Mouse (Mus musculus) G1E (cell line): Measurements from ENCODE around the gene Specc1l. TPM values are rescaled to one million over a fixed set of nuclear protein-coding genes. Genes with fewer than 3 reads are reported as not detected.

Source experiments
- ATAC-seq: 2 replicates; pipeline ENCODE4 v1.8.0; 2016; ENCODE audit warnings: mild to moderate bottlenecking; ENCODE audit not compliant: insufficient number of reproducible peaks, poor library complexity, low FRiP score, severe bottlenecking; ENCODE audit errors: extremely low read depth
- DNase-seq: peaks from one replicate; pipeline ENCODE4 v3.0.0; 2012; ENCODE audit warnings: low spot score
- H3K27me3 ChIP-seq: 2 replicates; pipeline ENCODE4 v1.6.1; 2012; ENCODE audit warnings: mild to moderate bottlenecking, low read length, inconsistent platforms; ENCODE audit not compliant: insufficient read depth
- H3K36me3 ChIP-seq: replicated peaks from 2 replicates; pipeline ENCODE3; 2012; ENCODE audit warnings: mild to moderate bottlenecking, inconsistent platforms
- H3K4me1 ChIP-seq: 2 replicates; pipeline ENCODE4 v1.6.1; 2012; ENCODE audit warnings: low read depth, low read length, inconsistent platforms, mixed read lengths; ENCODE audit not compliant: insufficient read depth
- H3K4me3 ChIP-seq: 2 replicates; pipeline ENCODE4 v1.5.1; 2012; ENCODE audit warnings: low read depth, mild to moderate bottlenecking, inconsistent platforms, low read length, moderate library complexity, mixed read lengths
- H3K9me3 ChIP-seq: replicated peaks from 2 replicates; pipeline ENCODE4 v1.6.1; 2012; ENCODE audit warnings: inconsistent platforms
- CTCF ChIP-seq: IDR thresholded peaks from 2 replicates; pipeline ENCODE4 v1.5.1; 2012; ENCODE audit warnings: low read depth, low read length, inconsistent platforms, mixed read lengths
- GATA1 ChIP-seq: IDR thresholded peaks from 2 replicates; pipeline ENCODE4 v1.6.1; 2012; ENCODE audit warnings: borderline replicate concordance, low read length, inconsistent platforms, mixed read lengths
- GATA2 ChIP-seq: IDR thresholded peaks from 2 replicates; pipeline ENCODE4 v1.6.1; 2012; ENCODE audit warnings: low read depth, low read length, inconsistent platforms, borderline replicate concordance
- POLR2AphosphoS5 ChIP-seq: IDR thresholded peaks from 2 replicates; pipeline ENCODE4 v1.6.1; 2012; ENCODE audit warnings: low read depth, low read length, inconsistent platforms; ENCODE audit not compliant: insufficient replicate concordance
- TAL1 ChIP-seq: conservative IDR thresholded peaks from 2 replicates; pipeline ENCODE4 v1.6.1; 2012; ENCODE audit warnings: low read depth, low read length, inconsistent platforms, mixed read lengths
- polyA plus RNA-seq: library from polyadenylated mRNA; stranded (reverse); fragments of >175 nt; gene quantifications from 2 replicates; pipeline ENCODE4 v1.2.3, GENCODE M21; 2012
- total RNA-seq, 2 experiments: library from RNA; stranded (forward) in 1 of 2; stranded (reverse) in 1 of 2; fragments of 200-1000 nt in 1 of 2; fragments of >200 nt in 1 of 2; fragmentation: Nextera tagmentation in 1 of 2; gene quantifications; 2 replicates each; pipeline ENCODE4 v1.2.3; 2014 to 2017

Gene Specc1l
- total and polyA plus RNA-seq, 3 experiments = 6.6 to 31.1 (median 24.2) TPM

DNA sequence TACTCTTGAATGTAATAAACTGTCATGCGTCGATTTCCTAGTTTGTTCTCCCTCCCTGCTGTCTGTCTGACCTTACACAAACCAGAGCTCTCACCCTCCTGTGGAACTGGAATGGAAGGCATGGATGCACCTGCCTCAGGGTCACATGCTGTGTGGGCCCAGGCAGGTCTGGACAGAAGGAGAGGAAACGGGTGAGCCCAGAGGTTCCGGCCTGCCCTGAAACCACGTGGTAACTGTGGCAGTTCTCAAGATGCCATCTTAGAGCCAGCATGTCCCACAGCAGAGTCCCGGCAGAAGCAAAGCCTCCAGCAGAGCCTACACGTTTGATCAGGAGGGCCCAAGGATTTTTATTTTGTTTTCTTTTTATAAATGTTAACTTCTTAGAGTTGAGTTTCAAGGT, 100.5 kb downstream of the Specc1l start:
- Histone ChIP-seq H3K27me3 (peaks cover under 1% of the 10 kb centered on the region; the same call in 1 of the 2 replicates), H3K4me3 (no peak overlapping the region), H3K9me3 (no peaks in the 10 kb centered on the region; the same call in 1 of the 2 replicates), H3K36me3 (peaks cover 59% of the 10 kb centered on the region), H3K4me1 (no peaks in the 10 kb centered on the region)
- no peak for ATAC-seq
- TF ChIP-seq POLR2AphosphoS5 = no peak
- TF ChIP-seq GATA2 = no peak
- TF ChIP-seq CTCF = no peak
- TF ChIP-seq TAL1 = no peak
- no peak for TF ChIP-seq GATA1
- no peak for DNase-seq

DNA sequence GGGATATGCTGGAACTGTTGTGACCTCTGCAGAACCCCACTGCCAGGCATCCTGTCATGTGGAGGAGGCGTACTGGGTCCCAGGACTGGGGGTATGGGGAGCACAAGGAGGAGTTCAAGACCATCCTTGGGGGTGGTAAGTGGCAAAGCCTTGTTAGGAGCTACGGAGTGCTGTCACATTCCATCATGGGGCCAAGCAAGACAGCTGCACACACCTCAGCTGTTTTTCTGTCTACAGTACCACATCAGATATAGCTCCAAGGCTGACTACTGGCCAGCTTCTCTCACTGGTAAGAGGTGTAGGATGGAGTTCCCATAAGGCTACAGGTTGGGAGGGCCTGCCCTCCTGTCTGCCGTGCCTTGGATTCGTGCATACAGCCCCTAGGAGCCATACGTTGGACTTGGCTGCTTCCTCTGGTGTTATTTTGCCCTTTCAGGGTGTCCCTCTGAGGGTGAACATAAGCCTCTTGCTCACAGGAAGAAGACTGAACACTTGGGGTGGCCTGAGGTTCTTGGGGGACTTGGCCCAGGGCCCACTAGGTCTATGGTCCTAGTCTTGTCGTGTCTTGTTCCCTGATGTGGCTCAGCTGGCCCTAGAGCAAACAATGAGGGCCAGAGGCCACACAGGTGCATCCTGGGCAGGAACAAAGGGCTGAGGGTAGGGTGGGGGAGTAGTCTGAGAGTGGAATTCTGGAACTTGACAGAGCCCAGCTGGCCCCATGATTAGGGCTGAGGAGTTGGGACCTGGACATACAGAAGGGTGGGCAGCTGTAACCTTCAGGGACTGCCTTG, 102.5 kb downstream of the Specc1l start:
- DNase-seq (no peak), ATAC-seq (no peak)
- Histone ChIP-seq H3K36me3 (peaks cover 38% of the 10 kb centered on the region), H3K4me3 (no peak overlapping the region), H3K27me3 (peaks cover 9% of the 10 kb centered on the region; the same call in 1 of the 2 replicates), H3K4me1 (no peaks in the 10 kb centered on the region), H3K9me3 (no peaks in the 10 kb centered on the region; the same call in 1 of the 2 replicates)
- TF ChIP-seq TAL1 = no peak
- TF ChIP-seq POLR2AphosphoS5 = no peak
- no peak for TF ChIP-seq GATA2
- TF ChIP-seq CTCF = no peak
- no peak for TF ChIP-seq GATA1

DNA sequence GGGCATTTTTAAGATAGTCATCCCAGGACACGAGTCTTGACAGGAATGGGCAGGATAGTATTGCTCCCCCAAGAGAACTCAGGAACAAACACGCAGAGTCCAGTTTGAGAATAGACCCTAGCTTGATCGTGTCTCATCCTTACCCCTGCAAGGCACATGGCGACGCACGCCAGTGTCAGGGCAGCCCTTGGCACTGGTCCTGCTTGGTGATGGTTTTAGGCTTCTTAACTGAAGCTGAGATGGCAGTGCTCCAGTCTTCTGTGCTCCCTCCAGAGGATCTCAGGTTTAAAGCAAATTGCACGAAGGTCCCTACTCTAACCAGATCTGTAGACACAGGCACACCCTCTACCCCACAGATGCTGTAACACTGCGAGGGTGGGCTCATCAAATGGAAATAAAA, 103.9 kb downstream of the Specc1l start:
- Histone ChIP-seq H3K4me3 (no peak overlapping the region), H3K27me3 (peaks cover 20% of the 10 kb centered on the region), H3K9me3 (no peaks in the 10 kb centered on the region; the same call in 1 of the 2 replicates), H3K36me3 (peaks cover 25% of the 10 kb centered on the region), H3K4me1 (no peaks in the 10 kb centered on the region)
- TF ChIP-seq CTCF = no peak
- TF ChIP-seq GATA2 = no peak
- no peak for TF ChIP-seq TAL1
- TF ChIP-seq POLR2AphosphoS5 = no peak
- DNase-seq (no peak), ATAC-seq (no peak)

DNA sequence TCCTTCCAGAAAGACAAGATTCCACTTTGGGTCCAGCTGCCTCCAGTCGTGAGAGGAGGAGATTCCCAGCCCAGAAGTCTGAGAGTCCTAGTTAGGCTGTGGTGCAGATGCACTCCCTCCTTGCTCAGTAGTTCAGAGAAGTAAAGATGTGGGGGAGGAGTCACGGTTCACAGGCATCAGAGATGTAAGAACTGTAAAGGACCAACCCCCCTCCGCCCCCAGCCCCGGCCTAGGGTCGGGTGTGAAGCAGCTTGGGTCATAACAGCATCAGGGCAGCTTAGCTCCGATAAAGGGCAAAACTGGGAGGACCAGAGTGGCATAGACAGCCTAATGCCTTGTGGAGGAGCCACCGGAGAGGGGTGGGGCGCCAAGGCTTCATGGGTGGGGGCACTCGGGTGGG, 104.6 kb downstream of the Specc1l start:
- DNase-seq = no peak

DNA sequence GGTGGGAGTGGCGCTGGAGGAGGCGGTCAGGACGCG, 104.8 kb downstream of the Specc1l start, which contains the start of gene Adora2a:
TSS of gene Adora2a (plus strand) at position 6 of the 36 bp plus-strand sequence.
- Histone ChIP-seq H3K4me1 (no peaks in the 10 kb centered on the region), H3K9me3 (no peaks in the 10 kb centered on the region; the same call in 1 of the 2 replicates), H3K4me3 (no peak within 1 kb of the TSS), H3K27me3 (peaks cover 20% of the 10 kb centered on the region), H3K36me3 (peaks cover 15% of the 10 kb centered on the region)
- DNase-seq = no peak
- TF ChIP-seq TAL1 (no peak), POLR2AphosphoS5 (no peak), GATA2 (no peak), CTCF (no peak)
- ATAC-seq = no peak

More for the DNA sequence above, 104.6 kb downstream of the Specc1l start:
- H3K27me3 ChIP-seq = peaks cover 20% of the 10 kb centered on the region
- H3K4me3 ChIP-seq = no peak overlapping the region
- no peaks in the 10 kb centered on the region for H3K4me1 ChIP-seq
- TF ChIP-seq TAL1 = no peak
- ATAC-seq = no peak
- H3K9me3 ChIP-seq = no peaks in the 10 kb centered on the region; the same call in 1 of the 2 replicates
- H3K36me3 ChIP-seq = peaks cover 18% of the 10 kb centered on the region

DNA sequence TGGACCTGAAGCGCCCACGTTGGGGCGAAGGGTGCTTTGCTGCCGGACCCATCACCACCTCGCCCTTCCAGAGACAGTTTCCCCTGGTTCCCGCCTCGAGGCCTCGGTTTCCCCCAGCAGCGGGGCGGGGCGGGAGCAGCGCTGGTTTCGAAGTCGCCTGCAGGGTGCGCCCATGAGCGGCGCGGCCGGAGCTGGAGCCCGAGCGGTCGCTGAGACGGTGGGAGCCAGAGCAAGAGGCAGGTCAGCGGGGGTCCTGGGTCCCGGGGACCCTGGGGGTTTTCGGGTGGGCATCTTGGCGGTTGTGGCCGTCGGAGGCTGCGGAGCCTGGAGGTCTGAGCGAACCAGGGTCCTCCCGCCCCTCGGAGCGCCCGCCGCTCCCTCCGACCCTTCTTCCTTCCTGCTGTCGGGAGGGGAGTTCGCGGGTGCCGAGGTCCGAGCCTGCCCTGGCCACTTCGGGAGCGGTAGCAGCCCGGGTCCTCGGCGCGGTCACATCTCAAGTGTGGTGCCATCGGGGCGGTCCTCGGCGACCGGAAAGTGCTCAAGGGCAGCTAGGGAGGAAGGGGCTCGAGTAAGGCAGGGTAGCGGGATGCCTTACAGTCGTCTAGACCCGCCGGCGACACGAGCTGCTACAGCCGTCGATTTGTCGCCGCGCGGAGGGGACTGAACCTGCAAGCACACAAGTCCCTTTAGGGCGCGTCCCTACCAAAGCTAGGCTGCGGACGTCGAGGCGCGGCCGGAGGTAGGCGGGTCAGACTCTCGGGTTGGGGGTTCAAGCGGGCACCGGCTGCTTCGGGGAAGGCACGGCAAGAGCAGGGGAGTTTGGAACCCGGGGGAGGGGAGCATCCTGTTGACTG, 105.3 kb downstream of the Specc1l start:
- Histone ChIP-seq H3K27me3 (peaks cover 20% of the 10 kb centered on the region), H3K4me1 (no peaks in the 10 kb centered on the region), H3K4me3 (no peak overlapping the region), H3K36me3 (peaks cover 11% of the 10 kb centered on the region), H3K9me3 (no peaks in the 10 kb centered on the region; the same call in 1 of the 2 replicates)
- ATAC-seq (no peak), DNase-seq (no peak)
- no peak for TF ChIP-seq GATA2
- no peak for TF ChIP-seq TAL1
- no peak for TF ChIP-seq POLR2AphosphoS5
- no peak for TF ChIP-seq GATA1
- no peak for TF ChIP-seq CTCF
